Mouse (Mus musculus) liver, embryonic 18 days (tissue): ENCODE data around the gene Olfr1135. TPM values are rescaled to one million over a fixed set of nuclear protein-coding genes. Genes with fewer than 3 reads are reported as not detected.

Experiments
- polyA plus RNA-seq: library from polyadenylated mRNA; depleted of rRNA; stranded (reverse); fragments of >200 nt; gene quantifications from 2 replicates; pipeline ENCODE4 v1.2.3, GENCODE M21; 2012; rRNA removed

The Olfr1135 gene
- not detected in 2 replicates for polyA plus RNA-seq

GRCm38 (mm10) chr2:87673564-87673963, at the start of gene Olfr1135:
Gene Olfr1135 (minus strand): TSS chr2:87673664.

DNA sequence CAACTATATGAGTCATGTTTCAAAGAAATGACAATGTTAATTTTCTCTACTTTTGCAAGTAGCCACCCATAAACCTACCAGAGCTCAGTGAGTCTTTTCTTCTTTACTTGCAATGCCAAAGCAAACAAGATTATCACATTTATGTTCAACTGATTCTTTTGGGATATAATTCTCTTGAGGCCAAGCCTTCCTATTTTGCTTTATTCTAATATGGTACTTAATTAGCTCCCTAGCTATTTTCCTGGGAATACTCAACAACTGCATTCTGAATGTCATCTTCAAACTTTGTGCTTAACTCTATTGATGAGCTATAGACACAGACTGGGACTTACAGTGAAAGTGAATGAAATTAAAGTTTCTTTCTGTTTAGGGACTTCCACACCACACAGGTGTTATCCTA, 39.6 kb upstream of the Olfr1135 start, which contains the start of gene Olfr1137:
Gene Olfr1137 (minus strand): TSS at position 101 of the 400 bp plus-strand sequence.

GRCm38 (mm10) chr2:87693847-87694246, 20.4 kb upstream of the Olfr1135 start, which contains the start of gene Olfr1136:
Gene Olfr1136 (minus strand): TSS chr2:87693947.

GRCm38 (mm10) chr2:87658360-87658759, 15.1 kb downstream of the Olfr1135 start, which contains the start of gene Olfr1134:
Gene Olfr1134 (minus strand): TSS chr2:87658460.

DNA sequence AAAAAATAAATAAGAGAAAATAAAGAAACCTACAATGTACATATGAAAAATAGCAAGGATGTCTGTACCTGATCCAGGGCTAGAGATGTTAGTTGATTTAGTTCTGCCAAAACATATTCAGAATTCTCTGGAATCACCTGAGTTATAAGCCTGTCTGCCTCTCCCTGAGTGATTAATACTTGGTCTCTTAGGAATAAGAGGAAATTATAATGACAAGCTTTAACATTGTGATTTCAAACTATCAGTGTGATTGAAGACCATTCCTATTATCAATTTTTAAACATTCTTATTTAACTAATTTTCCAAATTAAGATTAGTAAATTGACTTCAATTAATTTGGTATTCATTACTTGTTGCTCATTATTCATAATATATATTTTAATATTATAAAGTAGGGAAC, 26.2 kb downstream of the Olfr1135 start, which contains the start of gene Olfr1133:
Gene Olfr1133 (minus strand): TSS at position 101 of the 400 bp plus-strand sequence.

GRCm38 (mm10) chr2:87637435-87637834, 36.0 kb downstream of the Olfr1135 start, which contains the start of gene Olfr1132:
Gene Olfr1132 (minus strand): TSS chr2:87637535.

GRCm38 (mm10) chr2:87626804-87627203, 46.7 kb downstream of the Olfr1135 start, which contains the start of gene Olfr1131:
Gene Olfr1131 (plus strand): TSS chr2:87627104.

Other genes with a start within 250 kb of the Olfr1135 start
- not detected in 2 replicates for gene Olfr1124, start 243.4 kb downstream of the Olfr1135 start, polyA plus RNA-seq
- gene Olfr1126, start 219.7 kb downstream of the Olfr1135 start, polyA plus RNA-seq, result not detected in 2 replicates
- not detected in 2 replicates for gene Pramel7, start 176.6 kb downstream of the Olfr1135 start, polyA plus RNA-seq
- gene Pramel6, start 167.1 kb downstream of the Olfr1135 start, polyA plus RNA-seq, result not detected in 2 replicates
- not detected in 2 replicates for gene Olfr153, start 141.9 kb downstream of the Olfr1135 start, polyA plus RNA-seq
- not detected in 2 replicates for gene Olfr1128, start 128.1 kb downstream of the Olfr1135 start, polyA plus RNA-seq
- not detected in 2 replicates for gene Olfr1129, start 99.8 kb downstream of the Olfr1135 start, polyA plus RNA-seq
- gene Olfr1130, start 67.5 kb downstream of the Olfr1135 start, polyA plus RNA-seq, result not detected in 2 replicates
- not detected in 2 replicates for gene Olfr1131, start 46.6 kb downstream of the Olfr1135 start, polyA plus RNA-seq
- gene Olfr1132, start 36.1 kb downstream of the Olfr1135 start, polyA plus RNA-seq, result not detected in 2 replicates
- gene Olfr1133, start 26.3 kb downstream of the Olfr1135 start, polyA plus RNA-seq, result not detected in 2 replicates
- gene Olfr1134, start 15.2 kb downstream of the Olfr1135 start, polyA plus RNA-seq, result not detected in 2 replicates
- gene Olfr1136, start 20.3 kb upstream of the Olfr1135 start, polyA plus RNA-seq, result not detected in 2 replicates
- gene Olfr1137, start 39.5 kb upstream of the Olfr1135 start, polyA plus RNA-seq, result not detected in 2 replicates
- gene Olfr1138, start 66.3 kb upstream of the Olfr1135 start, polyA plus RNA-seq, result not detected in 2 replicates
- gene Olfr1140, start 70.1 kb upstream of the Olfr1135 start, polyA plus RNA-seq, result not detected in 2 replicates
- not detected in 2 replicates for gene Olfr1141, start 80.3 kb upstream of the Olfr1135 start, polyA plus RNA-seq
- gene Olfr152, start 105.8 kb upstream of the Olfr1135 start, polyA plus RNA-seq, result not detected in 2 replicates
- not detected in 2 replicates for gene Olfr1143, start 126.9 kb upstream of the Olfr1135 start, polyA plus RNA-seq
- gene Olfr1145, start 136.2 kb upstream of the Olfr1135 start, polyA plus RNA-seq, result not detected in 2 replicates
- not detected in 2 replicates for gene Olfr1148, start 156.9 kb upstream of the Olfr1135 start, polyA plus RNA-seq
- not detected in 2 replicates for gene Olfr1150-ps1, start 170.3 kb upstream of the Olfr1135 start, polyA plus RNA-seq
- gene Olfr1151, start 182.2 kb upstream of the Olfr1135 start, polyA plus RNA-seq, result not detected in 2 replicates
- not detected in 2 replicates for gene Olfr1152, start 192.8 kb upstream of the Olfr1135 start, polyA plus RNA-seq
- not detected in 2 replicates for gene Olfr1153, start 221.3 kb upstream of the Olfr1135 start, polyA plus RNA-seq
- gene Olfr1154, start 231.5 kb upstream of the Olfr1135 start, polyA plus RNA-seq, result not detected in 2 replicates